Mouse (Mus musculus) forebrain, embryonic 12.5 days (tissue): ENCODE measurements at regions not wholly inside any gene's neighbourhood (a gene's known extent, or its start where the extent isn't known, plus 50 kb on each side); places are given as distances from the start of the nearest gene placed in this dataset.

Source experiments
- ATAC-seq: fragments of 200-750 bp; cut with Nextera tagmentation; 2 replicates; pipeline ENCODE4 v1.8.0; 2017; ENCODE audit warnings: moderate TSS enrichment; ENCODE audit not compliant: low FRiP score
- H3K27ac ChIP-seq: fragments of 300-500 bp; sonication (generic); 2 replicates; pipeline ENCODE4 v1.5.1; 2016; ENCODE audit warnings: mild to moderate bottlenecking
- H3K27me3 ChIP-seq: fragments of 300-500 bp; sonication (generic); 2 replicates; pipeline ENCODE4 v1.6.1; 2016; ENCODE audit warnings: mild to moderate bottlenecking
- H3K36me3 ChIP-seq: fragments of 300-500 bp; sonication (generic); replicated peaks from 2 replicates; pipeline ENCODE4 v1.6.1; 2016; ENCODE audit warnings: mild to moderate bottlenecking
- H3K4me1 ChIP-seq: fragments of 300-500 bp; sonication (generic); 2 replicates; pipeline ENCODE4 v1.6.1; 2016
- H3K4me2 ChIP-seq: fragments of 300-500 bp; sonication (generic); 2 replicates; pipeline ENCODE4 v1.6.1; 2016; ENCODE audit warnings: mild to moderate bottlenecking, moderate library complexity
- H3K4me3 ChIP-seq: fragments of 300-500 bp; sonication (generic); replicated peaks from 2 replicates; pipeline ENCODE4 v1.5.1; 2016; ENCODE audit warnings: mild to moderate bottlenecking
- H3K9ac ChIP-seq: fragments of 300-500 bp; sonication (generic); 2 replicates; pipeline ENCODE4 v1.6.1; 2016; ENCODE audit warnings: mild to moderate bottlenecking
- H3K9me3 ChIP-seq: fragments of 300-500 bp; sonication (generic); 2 replicates; pipeline ENCODE4 v1.6.1; 2016
- WGBS: fragments of 180-500 bp; shearing (Covaris S2); methylation state at CpG from one replicate; pipeline ENCODE4 v1.1.7; 2016; 5-methylcytosine and 5-hydroxymethylcytosine counted together

DNA sequence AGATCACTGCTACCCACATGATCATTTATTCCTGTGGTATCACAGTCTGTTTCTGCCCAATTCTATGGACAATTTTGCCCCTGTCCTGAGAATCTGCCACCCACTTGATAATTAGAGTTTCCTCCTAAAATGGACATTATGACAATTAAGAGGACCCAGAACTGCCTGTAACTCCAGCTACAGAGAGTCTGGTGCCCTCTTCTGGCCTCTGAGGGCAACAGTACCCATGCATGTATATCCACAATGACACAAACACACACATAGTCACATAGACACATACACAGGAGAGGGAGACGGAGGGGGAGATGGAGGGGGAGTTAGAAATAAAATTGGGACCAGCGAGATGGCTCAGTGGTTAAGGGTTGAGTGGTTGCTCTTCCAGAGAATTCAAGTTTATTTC, 170.9 kb upstream of the Ercc4 start:
- no peak overlapping the region for H3K4me2 ChIP-seq
- no peaks in the 10 kb centered on the region for H3K4me1 ChIP-seq
- H3K27me3 ChIP-seq, result no peaks in the 10 kb centered on the region
- no peak overlapping the region for H3K27ac ChIP-seq
- 88% methylated on average over 2 of the region's 2 CpGs for WGBS
- H3K9me3 ChIP-seq, result no peaks in the 10 kb centered on the region
- H3K4me3 ChIP-seq, result no peak overlapping the region
- H3K9ac ChIP-seq, result no peak overlapping the region
- no peaks in the 10 kb centered on the region for H3K36me3 ChIP-seq
- no peak for ATAC-seq

DNA sequence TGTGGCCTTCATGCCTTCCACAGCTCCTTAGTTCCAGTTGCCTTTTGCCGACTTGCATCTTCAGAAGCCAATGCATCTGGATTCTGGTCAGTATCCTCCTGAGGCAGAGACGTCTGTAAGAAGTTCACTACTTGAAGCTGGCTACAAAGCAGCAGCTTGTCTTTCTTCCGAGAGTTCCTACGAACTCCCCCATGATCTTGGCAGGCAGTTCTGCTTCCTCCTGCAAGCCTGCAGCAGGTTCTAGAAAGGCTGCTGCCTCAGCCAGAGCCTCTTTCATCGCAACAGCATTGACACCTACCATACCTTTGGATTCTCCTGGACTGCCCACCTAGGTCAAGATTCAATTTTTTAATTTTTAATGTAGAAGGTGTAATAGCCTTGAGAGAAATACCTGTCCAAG, 158.3 kb upstream of the Ercc4 start:
- Histone ChIP-seq H3K27ac (no peak overlapping the region), H3K4me1 (no peaks in the 10 kb centered on the region), H3K9me3 (no peaks in the 10 kb centered on the region), H3K4me2 (no peak overlapping the region), H3K4me3 (no peak overlapping the region), H3K27me3 (no peaks in the 10 kb centered on the region), H3K36me3 (no peaks in the 10 kb centered on the region), H3K9ac (no peak overlapping the region)
- no peak for ATAC-seq
- WGBS, result 85% methylated on average over 5 of the region's 5 CpGs

DNA sequence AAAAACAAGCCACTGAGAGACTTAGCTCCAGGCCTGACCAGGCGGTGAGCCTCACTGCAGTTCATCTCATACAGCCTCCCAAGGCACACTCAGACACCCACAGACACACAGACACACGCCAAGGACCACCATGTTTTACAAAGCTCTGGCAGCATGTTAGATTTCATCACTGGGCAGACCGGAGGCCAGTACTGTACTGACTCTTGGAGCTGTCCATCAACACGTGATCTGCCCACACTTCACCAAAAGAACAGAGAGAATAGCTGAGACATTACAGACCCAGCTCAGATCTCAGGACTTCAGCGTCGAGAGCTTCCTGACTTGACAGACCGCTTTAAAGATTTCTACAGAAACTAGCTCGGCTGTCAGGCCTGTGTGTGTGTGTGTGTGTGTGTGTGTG, 155.5 kb upstream of the Ercc4 start:
- no peaks in the 10 kb centered on the region for H3K27me3 ChIP-seq
- H3K4me1 ChIP-seq, result no peaks in the 10 kb centered on the region
- 77% methylated on average over 8 of the region's 8 CpGs for WGBS
- no peak for ATAC-seq
- no peak overlapping the region for H3K4me3 ChIP-seq
- no peaks in the 10 kb centered on the region for H3K36me3 ChIP-seq
- H3K4me2 ChIP-seq, result no peak overlapping the region
- H3K9ac ChIP-seq, result no peak overlapping the region
- H3K9me3 ChIP-seq, result no peaks in the 10 kb centered on the region
- no peak overlapping the region for H3K27ac ChIP-seq

DNA sequence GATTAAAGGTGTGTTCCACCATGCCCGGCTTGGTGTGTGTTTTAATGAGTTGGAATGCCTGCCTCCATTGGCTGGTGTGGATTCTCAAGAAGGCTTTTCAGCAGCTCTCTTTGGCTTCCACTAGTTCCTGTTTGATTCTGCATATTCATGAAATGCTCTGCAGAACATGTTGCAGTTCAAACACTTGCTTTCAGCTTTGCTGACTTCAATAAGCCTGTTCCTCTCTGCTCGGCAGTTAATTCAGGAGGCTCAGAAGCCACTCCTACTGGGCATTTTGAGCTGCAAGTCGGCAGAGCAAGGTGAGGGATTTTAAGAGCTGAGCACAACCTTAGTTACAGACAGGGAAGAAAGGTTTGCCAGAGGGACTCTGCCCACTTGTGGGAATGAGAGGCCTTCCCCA, 153.1 kb upstream of the Ercc4 start:
- ATAC-seq, result no peak
- Histone ChIP-seq H3K4me1 (no peaks in the 10 kb centered on the region), H3K27ac (no peak overlapping the region), H3K9me3 (no peaks in the 10 kb centered on the region), H3K4me2 (no peak overlapping the region), H3K9ac (no peak overlapping the region), H3K27me3 (no peaks in the 10 kb centered on the region), H3K36me3 (no peaks in the 10 kb centered on the region), H3K4me3 (no peak overlapping the region)
- 55% methylated on average over 3 of the region's 3 CpGs for WGBS

DNA sequence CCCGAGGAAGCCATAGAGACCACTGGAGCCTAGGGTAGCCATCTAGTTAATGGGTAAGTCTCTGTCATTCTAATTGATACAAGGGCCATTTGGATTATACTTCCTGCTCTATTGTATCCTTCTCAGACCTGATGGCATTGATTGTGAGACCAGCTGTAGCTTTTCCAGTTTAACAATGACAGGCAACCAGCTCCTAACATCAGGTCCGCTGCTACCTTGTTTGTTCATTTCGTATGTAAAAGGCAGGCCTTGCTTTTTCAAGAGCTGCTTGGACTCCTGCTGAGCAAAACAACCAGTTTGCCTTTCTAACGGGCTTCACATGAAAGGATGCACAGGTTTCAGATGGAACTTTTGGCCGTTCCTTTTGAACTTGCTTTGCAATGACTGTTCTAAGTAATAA, 148.6 kb upstream of the Ercc4 start:
- H3K36me3 ChIP-seq, result no peaks in the 10 kb centered on the region
- no peak overlapping the region for H3K4me3 ChIP-seq
- 24% methylated on average over 5 of the region's 5 CpGs for WGBS
- no peak overlapping the region for H3K9ac ChIP-seq
- no peaks in the 10 kb centered on the region for H3K9me3 ChIP-seq
- ATAC-seq, result no peak
- H3K4me1 ChIP-seq, result no peaks in the 10 kb centered on the region
- H3K4me2 ChIP-seq, result no peak overlapping the region
- H3K27me3 ChIP-seq, result 0 out of 2 replicates have a peak, but pooled peaks cover 4% of the 10 kb centered on the region
- H3K27ac ChIP-seq, result no peak overlapping the region

DNA sequence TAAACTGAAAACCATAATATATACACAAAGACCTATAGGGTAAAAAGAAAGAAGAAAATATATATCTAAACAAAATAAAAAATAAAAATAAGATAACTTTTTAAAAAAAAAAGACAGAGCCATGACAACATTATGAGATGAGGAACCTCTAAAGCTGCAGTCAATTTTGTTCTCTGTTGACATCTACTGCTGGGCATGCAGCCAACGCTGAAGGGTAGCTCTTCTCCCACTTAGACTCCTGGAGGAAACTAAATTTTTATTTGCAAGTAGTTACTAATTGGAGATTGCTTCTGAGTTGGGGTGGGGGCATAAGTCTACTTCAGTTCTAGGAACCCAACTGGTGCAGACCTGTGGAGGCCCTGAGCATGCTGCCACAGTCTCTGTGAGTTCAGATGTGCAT, 126.8 kb upstream of the Ercc4 start:
- no peak for ATAC-seq
- H3K4me1 ChIP-seq, result no peaks in the 10 kb centered on the region
- no peak overlapping the region for H3K9ac ChIP-seq
- no peak overlapping the region for H3K4me2 ChIP-seq
- no peaks in the 10 kb centered on the region for H3K9me3 ChIP-seq
- WGBS, result 94% methylated on average over 1 of the region's 1 CpGs
- H3K27me3 ChIP-seq, result no peaks in the 10 kb centered on the region
- H3K36me3 ChIP-seq, result no peaks in the 10 kb centered on the region
- H3K27ac ChIP-seq, result no peak overlapping the region
- no peak overlapping the region for H3K4me3 ChIP-seq

DNA sequence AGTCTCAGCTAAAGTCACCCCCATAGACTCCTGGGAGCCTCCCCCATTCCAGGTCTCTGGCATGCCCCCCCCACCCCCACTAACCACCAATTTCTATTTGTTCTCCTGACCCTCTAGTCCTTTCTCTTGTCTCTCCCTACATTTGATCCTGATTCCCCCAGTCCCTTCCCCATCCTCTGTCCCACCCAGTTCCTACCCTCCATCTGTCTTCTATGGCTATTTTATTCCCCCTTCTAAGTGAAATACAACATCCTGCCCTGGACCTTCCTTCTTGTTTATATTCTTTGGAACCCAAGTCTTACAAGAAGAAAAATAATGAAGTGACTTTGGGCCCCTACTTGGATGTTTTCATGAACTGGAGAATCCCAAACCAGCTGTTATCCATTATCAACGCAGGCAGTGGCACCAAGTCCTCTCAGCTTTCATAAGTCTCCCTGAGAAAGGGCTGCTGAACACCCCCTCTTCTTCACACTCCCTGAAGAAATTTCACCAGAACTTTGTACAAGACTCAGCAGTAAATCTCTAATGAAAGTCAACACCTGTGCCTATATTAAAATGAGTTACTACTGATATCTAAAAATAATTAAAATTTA, 108.1 kb upstream of the Ercc4 start:
- Histone ChIP-seq H3K4me1 (no peaks in the 10 kb centered on the region), H3K4me2 (no peak overlapping the region), H3K9ac (no peak overlapping the region), H3K4me3 (no peak overlapping the region), H3K36me3 (no peaks in the 10 kb centered on the region), H3K27me3 (no peaks in the 10 kb centered on the region), H3K27ac (no peak overlapping the region), H3K9me3 (no peaks in the 10 kb centered on the region)
- 74% methylated on average over 1 of the region's 1 CpGs for WGBS
- ATAC-seq, result no peak

DNA sequence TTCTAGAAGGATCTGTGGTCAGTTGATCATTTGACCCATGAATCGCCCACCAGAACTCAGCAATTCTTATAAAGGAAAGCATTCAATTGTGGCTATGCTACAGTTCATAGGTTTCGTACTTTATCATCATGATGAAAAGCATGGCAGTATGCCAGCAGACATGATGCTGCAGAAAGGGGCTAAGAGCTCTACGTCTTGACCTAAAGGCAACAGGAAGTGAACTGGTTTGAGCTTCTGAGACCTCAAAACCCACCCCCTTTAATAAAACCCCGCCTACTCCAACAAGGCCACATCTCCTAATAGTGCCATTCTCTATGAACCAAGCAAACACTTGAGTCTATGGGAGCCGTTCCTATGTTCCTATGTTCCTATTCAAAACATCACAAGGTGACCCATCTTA, 96.6 kb upstream of the Ercc4 start:
- Histone ChIP-seq H3K4me2 (no peak overlapping the region), H3K9ac (no peak overlapping the region), H3K36me3 (no peaks in the 10 kb centered on the region), H3K27ac (no peak overlapping the region), H3K27me3 (no peaks in the 10 kb centered on the region), H3K4me1 (0 out of 2 replicates have a peak, but pooled peaks cover 4% of the 10 kb centered on the region), H3K9me3 (no peaks in the 10 kb centered on the region), H3K4me3 (no peak overlapping the region)
- no peak for ATAC-seq
- WGBS, result 92% methylated on average over 5 of the region's 5 CpGs

DNA sequence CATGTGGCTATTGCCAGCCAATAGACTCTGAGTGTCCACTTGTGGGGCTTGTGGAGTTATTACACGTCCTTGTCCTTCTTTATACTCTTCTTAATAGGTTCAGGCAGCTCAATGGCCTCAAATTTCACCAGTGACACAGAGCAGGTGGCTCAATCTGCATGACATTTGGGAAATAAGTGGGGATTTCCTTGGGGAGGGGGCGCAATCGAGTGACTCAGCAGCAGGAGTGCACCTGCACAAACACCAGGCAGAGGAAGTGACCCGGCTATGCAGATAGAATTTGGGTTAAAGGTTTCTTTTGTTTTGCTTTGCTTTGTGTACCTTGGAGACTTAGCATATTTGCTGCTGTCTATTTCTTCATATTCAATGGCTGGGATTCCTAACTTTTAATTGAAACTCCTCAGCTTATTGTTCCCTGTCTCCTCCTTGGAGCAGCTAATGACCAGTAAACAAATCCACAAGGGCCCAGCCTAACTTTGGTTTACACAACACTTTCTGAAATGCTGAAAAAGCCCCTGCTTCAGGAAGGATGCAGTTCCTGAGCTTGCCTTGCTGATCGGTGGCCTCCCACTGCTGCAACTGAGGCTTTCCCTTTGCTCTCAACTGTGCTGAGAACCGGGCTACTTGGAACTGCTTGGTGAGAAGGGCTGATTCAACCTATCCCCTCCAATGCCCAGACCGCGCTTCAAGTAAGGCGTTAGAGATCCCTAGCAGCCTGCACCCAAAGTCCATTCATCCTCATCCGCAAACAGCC, 95.4 kb upstream of the Ercc4 start:
- Histone ChIP-seq H3K9me3 (no peaks in the 10 kb centered on the region), H3K4me2 (no peak overlapping the region), H3K27me3 (no peaks in the 10 kb centered on the region), H3K27ac (no peak overlapping the region), H3K4me3 (no peak overlapping the region), H3K9ac (no peak overlapping the region), H3K4me1 (0 out of 2 replicates have a peak, but pooled peaks cover 4% of the 10 kb centered on the region), H3K36me3 (no peaks in the 10 kb centered on the region)
- 47% methylated on average over 10 of the region's 10 CpGs for WGBS
- ATAC-seq, result no peak

DNA sequence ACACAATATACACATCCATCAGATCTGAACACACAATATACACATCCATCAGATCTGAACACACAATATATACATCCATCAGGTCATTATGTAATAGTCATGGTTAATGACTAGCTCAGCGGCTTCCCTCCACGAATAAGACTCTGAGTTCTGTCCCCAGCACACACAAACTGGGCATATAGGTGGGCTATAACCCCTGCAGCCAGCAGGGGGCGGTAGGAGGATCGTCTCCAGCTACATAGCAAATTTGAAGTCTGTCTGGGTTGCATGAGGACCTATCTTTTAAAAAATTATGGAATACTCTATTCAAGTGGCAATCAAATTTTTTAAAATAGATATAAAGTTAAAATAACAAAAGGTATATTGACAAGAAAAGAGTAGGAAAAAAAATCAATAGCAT, 86.6 kb upstream of the Ercc4 start:
- no peaks in the 10 kb centered on the region for H3K36me3 ChIP-seq
- no peaks in the 10 kb centered on the region for H3K27me3 ChIP-seq
- H3K9me3 ChIP-seq, result no peaks in the 10 kb centered on the region
- no peak overlapping the region for H3K27ac ChIP-seq
- no peak for ATAC-seq
- WGBS, result 54% methylated on average over 4 of the region's 4 CpGs
- H3K4me3 ChIP-seq, result no peak overlapping the region
- no peaks in the 10 kb centered on the region for H3K4me1 ChIP-seq
- H3K4me2 ChIP-seq, result no peak overlapping the region
- H3K9ac ChIP-seq, result no peak overlapping the region

DNA sequence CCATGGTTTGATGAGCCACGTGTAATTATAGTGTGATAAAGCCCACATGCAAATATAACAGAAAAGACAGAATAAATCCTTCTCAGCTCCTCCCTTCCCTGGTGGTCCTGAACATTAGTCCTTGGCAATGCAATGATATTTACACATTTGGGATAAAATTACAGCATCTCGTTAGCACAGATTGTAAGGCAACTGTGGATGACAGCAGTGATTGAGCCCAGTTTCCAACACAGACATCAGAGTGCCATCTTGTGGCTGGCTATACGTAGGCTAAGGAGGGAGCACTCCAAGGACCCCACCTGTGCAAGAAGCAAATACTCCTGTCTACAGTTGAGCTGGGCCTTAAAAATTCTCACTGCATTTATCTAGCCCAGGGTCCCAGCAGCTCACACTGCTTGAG, 84.1 kb upstream of the Ercc4 start:
- 39% methylated on average over 3 of the region's 3 CpGs for WGBS

DNA sequence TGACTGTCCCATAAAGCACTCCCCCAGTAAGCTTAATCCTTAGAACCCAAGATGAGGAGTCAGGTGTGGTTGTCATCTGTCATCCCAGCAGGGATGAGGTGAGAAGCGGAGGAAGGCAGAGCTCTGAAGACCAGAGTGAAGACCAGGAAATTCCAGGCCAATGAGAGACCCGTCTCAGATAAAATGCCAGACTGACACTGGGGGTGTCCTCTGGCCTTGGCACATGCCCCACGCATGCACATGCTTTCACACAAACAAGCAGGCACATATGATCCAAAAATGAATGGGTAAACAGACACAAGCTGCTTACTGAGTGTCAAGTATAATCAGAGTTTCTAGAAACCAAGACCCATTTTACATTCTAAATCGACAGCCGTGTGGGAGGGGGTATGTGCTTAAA, 75.3 kb upstream of the Ercc4 start:
- WGBS, result 87% methylated on average over 5 of the region's 5 CpGs
- H3K4me3 ChIP-seq, result no peak overlapping the region
- H3K9me3 ChIP-seq, result no peaks in the 10 kb centered on the region
- H3K9ac ChIP-seq, result no peak overlapping the region
- H3K36me3 ChIP-seq, result no peaks in the 10 kb centered on the region
- no peaks in the 10 kb centered on the region for H3K4me1 ChIP-seq
- H3K27me3 ChIP-seq, result no peaks in the 10 kb centered on the region
- ATAC-seq, result no peak
- H3K4me2 ChIP-seq, result no peak overlapping the region
- H3K27ac ChIP-seq, result no peak overlapping the region

More for the DNA sequence above, 84.1 kb upstream of the Ercc4 start:
- H3K4me3 ChIP-seq, result no peak overlapping the region
- no peaks in the 10 kb centered on the region for H3K36me3 ChIP-seq
- H3K27me3 ChIP-seq, result no peaks in the 10 kb centered on the region
- H3K9me3 ChIP-seq, result no peaks in the 10 kb centered on the region
- H3K4me2 ChIP-seq, result no peak overlapping the region
- H3K9ac ChIP-seq, result no peak overlapping the region
- no peak overlapping the region for H3K27ac ChIP-seq
- ATAC-seq, result peak; percentile 46; the same call in 1 of the 2 replicates
- H3K4me1 ChIP-seq, result no peaks in the 10 kb centered on the region

DNA sequence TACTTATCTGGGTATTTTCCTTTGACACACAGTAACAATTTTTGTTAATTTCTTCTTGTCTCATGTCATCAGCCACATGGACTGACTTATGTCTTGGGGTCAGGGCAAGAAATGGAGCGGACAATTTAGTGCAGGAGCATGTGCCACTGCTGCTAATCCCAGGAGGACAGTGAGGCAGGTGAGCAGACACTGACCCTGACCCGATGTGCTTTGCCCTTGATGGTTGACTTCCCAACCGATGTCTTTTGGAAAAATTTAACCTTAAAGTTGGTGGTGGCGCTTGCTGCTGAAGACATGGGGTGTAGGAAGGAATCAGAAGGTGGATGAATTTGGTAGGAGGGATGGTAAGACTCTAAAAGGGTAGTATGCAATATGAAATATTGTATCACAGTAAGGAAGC, 72.9 kb upstream of the Ercc4 start:
- H3K9ac ChIP-seq, result no peak overlapping the region
- no peak overlapping the region for H3K27ac ChIP-seq
- H3K9me3 ChIP-seq, result no peaks in the 10 kb centered on the region
- 0 out of 2 replicates have a peak, but pooled peaks cover 3% of the 10 kb centered on the region for H3K4me1 ChIP-seq
- no peaks in the 10 kb centered on the region for H3K36me3 ChIP-seq
- 92% methylated on average over 4 of the region's 4 CpGs for WGBS
- no peaks in the 10 kb centered on the region for H3K27me3 ChIP-seq
- no peak for ATAC-seq
- H3K4me2 ChIP-seq, result no peak overlapping the region
- H3K4me3 ChIP-seq, result no peak overlapping the region
